Mouse (Mus musculus): ENCODE measurements around the gene Grhpr.

DNA sequence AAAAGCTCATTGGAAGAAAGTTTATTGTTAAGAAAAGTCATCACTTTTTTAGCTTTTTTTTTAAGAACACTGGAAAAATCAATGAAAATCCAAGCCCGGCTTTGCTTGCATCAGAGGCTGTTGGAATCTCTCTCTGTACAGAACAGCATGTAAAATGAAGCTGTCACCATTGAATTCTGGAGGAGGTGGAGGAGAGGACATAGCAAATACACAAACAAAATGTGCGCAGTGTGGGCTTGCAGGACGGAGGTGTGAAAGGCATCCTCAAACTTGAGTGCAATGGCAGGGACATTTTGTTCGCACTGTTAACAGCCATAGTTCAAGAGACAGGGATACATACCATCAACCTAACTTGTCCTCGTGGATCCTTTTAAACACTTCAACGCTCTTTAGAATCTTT lies 49.5 kb upstream of the Grhpr start:
- TF ChIP-seq CHD2 (IDR thresholded peaks at IDR 0.05; ENCODE audit: low read depth, low read length) = no peak
- no peak for TF ChIP-seq HCFC1 (IDR thresholded peaks at IDR 0.05; ENCODE audit: borderline replicate concordance, insufficient read depth, low read length)
- TF ChIP-seq ZC3H11A (IDR thresholded peaks at IDR 0.05; ENCODE audit: borderline replicate concordance, low read depth, low read length) = no peak
- no peak for TF ChIP-seq MAFK (IDR thresholded peaks at IDR 0.05; ENCODE audit: insufficient read depth, low read depth, low read length)
- no peak for TF ChIP-seq ZNF384 (IDR thresholded peaks at IDR 0.05; ENCODE audit: low read depth, low read length)

All from ES-E14 (cell line).